Mouse (Mus musculus) heart, embryonic 14.5 days (tissue): ENCODE results near the gene Nsun6. TPM values are rescaled to one million over a fixed set of nuclear protein-coding genes. Genes with fewer than 3 reads are reported as not detected.

Experiments used
- ATAC-seq: fragments of 200-750 bp; cut with Nextera tagmentation; 2 replicates; pipeline ENCODE4 v1.8.0; 2017; ENCODE audit warnings: low read depth, moderate TSS enrichment; ENCODE audit not compliant: insufficient number of reproducible peaks, insufficient read depth, low FRiP score
- H3K27ac ChIP-seq, 2 experiments: fragments of 200-500 bp in 1 of 2; fragments of 300-500 bp in 1 of 2; sonication (generic) in 1 of 2; replicated peaks in 1 of 2; 2 replicates each; pipeline ENCODE4 v1.5.1; 2012 to 2014; ENCODE audit warnings: low read depth in 2 of 2, low read length in 2 of 2, control low read depth in 1 of 2, mild to moderate bottlenecking in 1 of 2, mixed read lengths in 1 of 2; ENCODE audit not compliant: control insufficient read depth in 1 of 2, insufficient read depth in 1 of 2
- H3K27me3 ChIP-seq: fragments of 300-500 bp; sonication (generic); 2 replicates; pipeline ENCODE4 v1.6.1; 2014; ENCODE audit warnings: mild to moderate bottlenecking, low read length, control low read depth; ENCODE audit not compliant: control insufficient read depth, insufficient read depth
- H3K36me3 ChIP-seq: fragments of 300-500 bp; sonication (generic); 2 replicates; pipeline ENCODE4 v1.6.1; 2014; ENCODE audit warnings: mild to moderate bottlenecking, control low read depth, low read length, mixed read lengths; ENCODE audit not compliant: control insufficient read depth, insufficient read depth
- H3K4me1 ChIP-seq, 2 experiments: fragments of 200-500 bp in 1 of 2; fragments of 300-500 bp in 1 of 2; sonication (generic) in 1 of 2; 2 replicates each; pipeline ENCODE4 v1.6.1; 2012 to 2014; ENCODE audit warnings: low read length in 2 of 2, control low read depth in 1 of 2, mixed read lengths in 1 of 2; ENCODE audit not compliant: control insufficient read depth in 2 of 2, insufficient read depth in 2 of 2
- H3K4me2 ChIP-seq: fragments of 300-500 bp; sonication (generic); 2 replicates; pipeline ENCODE4 v1.6.1; 2014; ENCODE audit warnings: mild to moderate bottlenecking, low read length
- H3K4me3 ChIP-seq, 2 experiments: fragments of 200-500 bp in 1 of 2; fragments of 300-500 bp in 1 of 2; sonication (generic) in 1 of 2; 2 replicates each; pipeline ENCODE4 v1.5.1; 2012 to 2014; ENCODE audit warnings: low read length in 2 of 2, mild to moderate bottlenecking in 2 of 2, control low read depth in 1 of 2, low read depth in 1 of 2, moderate library complexity in 1 of 2; ENCODE audit not compliant: control insufficient read depth in 1 of 2, insufficient read depth in 1 of 2
- H3K9ac ChIP-seq: fragments of 300-500 bp; sonication (generic); 2 replicates; pipeline ENCODE4 v1.6.1; 2014; ENCODE audit warnings: mild to moderate bottlenecking, low read length
- H3K9me3 ChIP-seq: fragments of 300-500 bp; sonication (generic); 2 replicates; pipeline ENCODE4 v1.6.1; 2016; ENCODE audit warnings: low read length, control low read depth; ENCODE audit not compliant: control insufficient read depth
- WGBS: fragments of 180-500 bp; shearing (Covaris S2); extraction: QIAGEN DNeasy Blood & Tissue Kit; methylation state at CpG from one replicate; pipeline ENCODE4 v1.1.7; 2014; 5-methylcytosine and 5-hydroxymethylcytosine counted together
- polyA plus RNA-seq: library from polyadenylated mRNA; unstranded; fragments of >200 nt; fragmentation: Nextera tagmentation; extraction: Ambion mirVana; gene quantifications from 2 replicates; pipeline ENCODE4 v1.2.1, GENCODE M21; 2014

The Nsun6 gene
- polyA plus RNA-seq, 1 experiment from 2014 or later, result 7.3 TPM

DNA sequence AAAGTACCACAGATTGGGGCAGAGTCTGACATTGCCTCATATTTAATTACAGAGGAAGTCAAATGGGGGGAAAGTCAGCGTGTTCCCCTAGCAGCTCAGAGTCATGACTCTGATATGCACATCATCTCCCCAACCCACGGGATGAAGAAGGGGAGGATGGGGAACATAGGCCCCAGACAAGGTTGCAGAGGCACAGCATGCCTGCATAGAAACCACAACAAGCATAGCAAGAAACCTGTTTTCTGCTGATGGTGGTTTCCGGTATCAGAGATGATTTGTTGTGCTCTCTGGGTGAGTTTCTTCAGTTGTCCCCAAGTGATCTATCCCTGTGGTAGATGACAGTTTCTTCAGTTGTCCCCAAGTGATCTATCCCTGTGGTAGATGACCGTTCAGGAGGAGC is 62.3 kb downstream of the Nsun6 start:
- ATAC-seq, result no peak
- WGBS, result 91% methylated on average over 4 of the region's 4 CpGs
- H3K36me3 ChIP-seq, result peaks cover 17% of the 10 kb centered on the region

DNA sequence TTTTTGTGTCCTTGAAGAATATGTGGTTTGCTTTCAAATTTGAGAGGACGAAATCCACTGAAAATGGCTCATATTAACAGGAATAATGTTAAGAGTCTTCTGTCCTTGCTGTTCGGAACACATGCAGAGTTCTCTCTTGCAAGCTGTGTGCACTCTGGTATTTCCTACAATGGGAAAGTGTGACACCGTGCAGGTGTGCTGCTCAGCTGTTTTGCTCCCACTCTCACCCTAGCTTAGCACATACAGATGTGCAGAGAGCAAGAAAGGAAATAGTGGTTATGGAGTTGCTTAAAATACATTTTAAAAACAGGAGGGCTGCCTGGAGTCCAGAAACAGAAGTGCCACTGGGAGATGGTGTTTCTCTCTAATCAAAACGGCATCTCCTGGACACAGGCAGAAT is 65.5 kb downstream of the Nsun6 start:
- no peaks in the 10 kb centered on the region for H3K27me3 ChIP-seq
- 91% methylated on average over 4 of the region's 4 CpGs for WGBS
- H3K9ac ChIP-seq, result no peak overlapping the region
- H3K4me3 ChIP-seq, result no peak overlapping the region
- no peaks in the 10 kb centered on the region for H3K4me1 ChIP-seq
- ATAC-seq, result no peak
- H3K27ac ChIP-seq, result no peak overlapping the region
- no peak overlapping the region for H3K4me2 ChIP-seq
- H3K36me3 ChIP-seq, result peaks cover 44% of the 10 kb centered on the region
- no peaks in the 10 kb centered on the region for H3K9me3 ChIP-seq

More for the DNA sequence above, 62.3 kb downstream of the Nsun6 start:
- Histone ChIP-seq H3K4me1 (no peaks in the 10 kb centered on the region), H3K4me2 (no peak overlapping the region), H3K9me3 (no peaks in the 10 kb centered on the region), H3K9ac (no peak overlapping the region), H3K27me3 (no peaks in the 10 kb centered on the region), H3K27ac (no peak overlapping the region), H3K4me3 (no peak overlapping the region)

DNA sequence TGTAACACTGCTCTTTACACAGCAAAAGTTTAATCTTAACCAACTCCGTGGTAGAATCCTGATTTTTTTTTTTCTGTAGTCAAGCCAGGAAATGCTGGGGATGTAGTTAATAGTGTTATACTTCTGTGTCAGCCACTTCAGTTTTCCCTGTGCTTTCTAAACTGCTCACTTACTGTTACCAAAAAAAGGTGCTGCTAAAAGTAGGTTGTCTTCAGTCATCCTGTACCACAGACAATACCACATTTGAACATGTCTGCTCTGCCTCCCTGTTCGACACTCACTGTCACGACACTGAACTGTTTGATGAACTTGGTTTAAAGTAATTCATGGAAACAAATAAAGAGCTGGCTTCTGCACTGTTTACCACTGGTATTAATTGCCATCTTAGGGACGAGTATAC is 66.4 kb downstream of the Nsun6 start:
- Histone ChIP-seq H3K36me3 (peaks cover 53% of the 10 kb centered on the region), H3K4me2 (no peak overlapping the region), H3K9ac (no peak overlapping the region), H3K9me3 (no peaks in the 10 kb centered on the region), H3K4me3 (no peak overlapping the region), H3K4me1 (no peaks in the 10 kb centered on the region), H3K27me3 (no peaks in the 10 kb centered on the region), H3K27ac (0 out of 4 replicates have a peak overlapping the region, but pooled peaks of 1 of the 2 experiments have one; percentile 45)
- 59% methylated on average over 4 of the region's 4 CpGs for WGBS
- ATAC-seq, result no peak

DNA sequence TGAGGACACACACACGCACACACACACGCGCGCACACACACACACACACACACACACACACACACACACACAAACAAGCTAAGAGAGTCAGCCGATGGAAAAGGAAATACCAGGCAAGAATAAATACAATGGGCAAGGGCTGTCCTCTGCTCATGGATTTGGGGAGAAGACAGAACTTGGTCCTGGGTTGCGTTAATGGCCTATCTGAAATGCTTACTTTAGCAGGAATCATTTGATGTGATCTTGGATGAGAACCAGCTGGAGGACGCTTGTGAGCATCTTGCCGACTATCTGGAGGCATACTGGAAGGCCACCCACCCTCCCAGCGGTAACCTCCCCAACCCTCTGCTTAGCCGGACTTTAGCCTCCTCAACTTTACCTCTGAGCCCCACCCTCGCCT is 70.8 kb downstream of the Nsun6 start:
- Histone ChIP-seq H3K4me3 (no peak overlapping the region), H3K9ac (no peak overlapping the region), H3K27ac (no peak overlapping the region), H3K27me3 (no peaks in the 10 kb centered on the region), H3K9me3 (no peaks in the 10 kb centered on the region), H3K4me2 (no peak overlapping the region), H3K4me1 (no peaks in the 10 kb centered on the region), H3K36me3 (peaks cover 63% of the 10 kb centered on the region)
- 82% methylated on average over 11 of the region's 11 CpGs for WGBS
- no peak for ATAC-seq

DNA sequence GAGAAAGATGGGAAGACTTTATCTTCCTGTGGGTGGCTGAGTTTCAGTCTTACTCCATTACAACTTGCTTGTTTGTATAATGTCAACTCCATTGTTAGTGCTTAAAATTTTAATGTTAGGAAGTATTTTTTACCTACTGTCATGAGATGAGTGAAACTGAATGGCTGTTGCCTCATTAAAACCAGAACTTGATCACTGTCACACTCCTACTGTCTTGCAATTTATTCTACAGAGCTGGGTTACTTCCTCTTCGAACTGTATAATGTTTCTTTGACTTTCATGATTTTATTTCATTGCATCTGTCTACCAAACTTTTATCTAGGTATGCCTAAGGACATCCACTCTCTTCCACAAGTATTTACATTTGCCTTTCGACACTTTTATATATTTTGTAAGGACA is 93.4 kb downstream of the Nsun6 start:
- peaks cover 7% of the 10 kb centered on the region; the same call in 1 of the 2 replicates for H3K36me3 ChIP-seq
- ATAC-seq, result no peak
- WGBS, result 93% methylated on average over 2 of the region's 2 CpGs
- no peaks in the 10 kb centered on the region for H3K9me3 ChIP-seq
- H3K27me3 ChIP-seq, result no peaks in the 10 kb centered on the region
- H3K27ac ChIP-seq, result no peak overlapping the region
- 0 out of 4 replicates have a peak, but pooled peaks cover 0 to 2% of the 10 kb centered on the region in 2 experiments for H3K4me1 ChIP-seq
- no peak overlapping the region for H3K9ac ChIP-seq
- H3K4me3 ChIP-seq, result no peak overlapping the region
- no peak overlapping the region for H3K4me2 ChIP-seq

DNA sequence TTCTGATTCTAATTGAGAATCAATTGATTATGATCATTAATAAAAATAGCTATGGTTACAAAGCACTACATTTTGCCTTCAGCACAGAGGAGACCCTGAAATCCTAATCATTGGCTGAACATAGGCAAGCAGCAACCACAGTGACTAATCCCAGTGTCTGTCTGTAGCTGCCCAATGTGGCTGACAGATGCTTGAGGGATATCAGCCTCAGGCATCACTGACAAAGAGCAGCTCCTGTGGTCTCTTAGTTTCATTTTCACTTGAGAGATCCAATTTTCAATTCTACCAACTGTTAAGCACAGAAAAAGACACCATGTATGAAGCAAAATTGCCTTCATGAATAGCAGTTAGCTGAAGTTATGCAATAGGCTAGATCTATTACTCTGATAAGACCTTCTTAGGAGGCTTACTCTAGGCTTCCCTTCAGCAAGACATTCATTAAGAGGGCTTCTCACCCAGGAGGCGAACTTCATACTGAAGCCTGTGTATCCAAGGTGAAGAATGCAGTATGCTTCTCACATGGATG is 93.8 kb downstream of the Nsun6 start:
- Histone ChIP-seq H3K9me3 (no peaks in the 10 kb centered on the region), H3K27ac (no peak overlapping the region), H3K4me2 (no peak overlapping the region), H3K9ac (no peak overlapping the region), H3K4me3 (no peak overlapping the region), H3K4me1 (0 out of 4 replicates have a peak, but pooled peaks cover 0 to 2% of the 10 kb centered on the region in 2 experiments), H3K27me3 (no peaks in the 10 kb centered on the region), H3K36me3 (peaks cover 7% of the 10 kb centered on the region; the same call in 1 of the 2 replicates)
- ATAC-seq, result no peak
- 77% methylated on average over 1 of the region's 1 CpGs for WGBS

DNA sequence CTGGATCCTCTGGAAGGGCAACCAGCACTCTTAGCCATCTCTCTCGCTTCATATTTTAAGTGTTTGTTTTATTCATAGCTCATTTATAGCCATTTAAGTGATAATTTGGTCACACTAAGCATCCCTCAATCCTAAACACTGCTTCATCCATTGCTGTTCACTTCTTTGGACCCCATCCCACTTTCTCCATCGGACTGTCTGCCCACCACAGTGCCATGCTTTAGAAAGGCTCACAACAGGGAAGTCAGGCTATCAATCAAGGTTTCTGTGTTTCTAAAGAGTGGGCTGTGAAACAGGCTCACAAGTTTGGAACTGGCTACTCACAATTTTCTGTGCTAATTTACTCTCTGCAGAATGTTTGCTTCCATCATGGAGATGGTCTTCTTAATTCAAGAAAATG is 101.8 kb downstream of the Nsun6 start:
- Histone ChIP-seq H3K4me2 (no peak overlapping the region), H3K4me1 (peaks cover 0 to 6% of the 10 kb centered on the region in 2 experiments; a peak in 1 of 4 replicates), H3K27ac (no peak overlapping the region), H3K4me3 (no peak overlapping the region), H3K9me3 (no peaks in the 10 kb centered on the region), H3K36me3 (no peaks in the 10 kb centered on the region), H3K27me3 (no peaks in the 10 kb centered on the region), H3K9ac (no peak overlapping the region)
- WGBS, result 81% methylated on average over 2 of the region's 2 CpGs
- no peak for ATAC-seq
